11 mouse cellular contexts compared by ENCODE assay signal in genomic region chr4:133669652-133670210, GRCm38 (mm10). TPM values are rescaled to one million over a fixed set of nuclear protein-coding genes. Genes with fewer than 3 reads are reported as not detected.
DNase-seq lines count a peak whose midpoint lies in the region; ATAC-seq and TF ChIP-seq lines count a peak whose summit lies in the region.
"Had no signal": no experiment of that assay in that cellular context is flagged by ENCODE, and none has a peak within 500 bp of the region (broad histone marks: within the 10 kb centered on the region; RNA-seq: fewer than 3 reads in every experiment).

No protein-coding gene starts in this region.

- TF ChIP-seq RAD21 in CH12.LX (IDR thresholded peaks at IDR 0.05; ENCODE audit: low read depth, low read length) = peak; percentile 35

- no peak for TF ChIP-seq POLR2A in CH12.LX (IDR thresholded peaks at IDR 0.05; ENCODE audit: low read depth, low read length)

- peaks cover 28% of the 10 kb centered on the region for H3K4me1 ChIP-seq in hindbrain, embryonic 14.5 days (replicated peaks; ENCODE audit: control insufficient read depth, insufficient read depth, low read length)
- peaks cover 60% of the 10 kb centered on the region for H3K4me1 ChIP-seq in hindbrain, embryonic 10.5 days (replicated peaks)
- H3K4me1 ChIP-seq in CH12.LX (ENCODE audit: control insufficient read depth in 1 of 2, insufficient read depth in 2 of 2) = peaks cover 18 to 67% of the 10 kb centered on the region in 2 experiments

- WGBS in hindbrain, embryonic 14.5 days = 72% methylated on average over 6 of the region's 6 CpGs
- WGBS in hindbrain, embryonic 10.5 days = 71% methylated on average over 6 of the region's 6 CpGs

- 0 out of 2 replicates have a peak overlapping the region, but pooled peaks have one; percentile 70 for H3K4me2 ChIP-seq in hindbrain, embryonic 14.5 days (replicated peaks)
- no peak overlapping the region for H3K4me2 ChIP-seq in CH12.LX (ENCODE audit: insufficient read depth, low read depth, poor library complexity, severe bottlenecking)

- no peaks in the 10 kb centered on the region for H3K27me3 ChIP-seq in hindbrain, embryonic 14.5 days (ENCODE audit: control insufficient read depth, insufficient read depth, low read length)
- no peaks in the 10 kb centered on the region for H3K27me3 ChIP-seq in hindbrain, embryonic 10.5 days (ENCODE audit: insufficient read depth, poor library complexity, severe bottlenecking)
- no peaks in the 10 kb centered on the region for H3K27me3 ChIP-seq in CH12.LX (replicated peaks)
- H3K27me3 ChIP-seq: intestine, embryonic 15.5 days; limb, embryonic 12.5 days had no signal

- peak in 1 of 2 experiments; percentile 47; a peak in 2 of 4 replicates for TF ChIP-seq CTCF in CH12.LX (conservative IDR thresholded peaks at IDR 0.05 in 1 of 2, IDR thresholded peaks at IDR 0.05 in 1 of 2; ENCODE audit: low read depth in 2 of 2, low read length in 2 of 2)

- H3K36me3 ChIP-seq in hindbrain, embryonic 14.5 days (replicated peaks; ENCODE audit: control insufficient read depth, insufficient read depth) = peaks cover 5% of the 10 kb centered on the region; the same call in 1 of the 2 replicates
- peaks cover 32% of the 10 kb centered on the region for H3K36me3 ChIP-seq in hindbrain, embryonic 10.5 days
- H3K36me3 ChIP-seq in CH12.LX (replicated peaks in 1 of 2; ENCODE audit: control insufficient read depth in 1 of 2, insufficient read depth in 1 of 2, low read length in 1 of 2) = peaks cover 3 to 20% of the 10 kb centered on the region in 2 experiments

- no peak for TF ChIP-seq EP300 in CH12.LX (IDR thresholded peaks at IDR 0.05; ENCODE audit: low read length)

- DNase-seq in hindbrain, embryonic 14.5 days (ENCODE audit: low spot score) = peak; percentile 52
- DNase-seq in hindbrain, embryonic 10.5 days (ENCODE audit: low spot score) = no peak
- DNase-seq in CH12.LX (ENCODE audit: extremely low read depth) (no peak), MN1 (ENCODE audit: low spot score) (peak; percentile 61)
- DNase-seq in kidney, postnatal 14 days = peak; percentile 54
- DNase-seq in embryo, embryonic 10 days (ENCODE audit: low spot score) = no peak
- DNase-seq in ovary, postnatal 36 days (ENCODE audit: low spot score) = no peak
- DNase-seq: right cerebral cortex, adult 18-20 months; thymus, postnatal 36 days had no signal

- H3K79me2 ChIP-seq in CH12.LX (replicated peaks; ENCODE audit: control insufficient read depth, extremely low read depth, insufficient read depth, poor library complexity, severe bottlenecking) = no peaks in the 10 kb centered on the region

- H3K27ac ChIP-seq in hindbrain, embryonic 14.5 days = no peak overlapping the region
- no peak overlapping the region for H3K27ac ChIP-seq in hindbrain, embryonic 10.5 days
- no peak overlapping the region for H3K27ac ChIP-seq in CH12.LX (ENCODE audit: insufficient read depth, low read depth)
- H3K27ac ChIP-seq: intestine, embryonic 15.5 days; limb, embryonic 12.5 days had no signal

- H3K9me3 ChIP-seq in hindbrain, embryonic 14.5 days (ENCODE audit: control insufficient read depth, low read length) = no peaks in the 10 kb centered on the region
- H3K9me3 ChIP-seq in hindbrain, embryonic 10.5 days = no peaks in the 10 kb centered on the region
- H3K9me3 ChIP-seq in CH12.LX (replicated peaks; ENCODE audit: low read length) = no peaks in the 10 kb centered on the region
- H3K9me3 ChIP-seq: intestine, embryonic 15.5 days; limb, embryonic 12.5 days had no signal

- no peak for ATAC-seq in hindbrain, embryonic 14.5 days (ENCODE audit: low FRiP score)
- ATAC-seq: intestine, embryonic 15.5 days had no signal

- dilution Hi-C loops in CH12.LX (cut with MboI; ENCODE audit: extremely low pct_ligation_motif_present, extremely low pct_unique_long_range_greater_than_20kb, low sequenced_read_pairs) = no loop called here

- H3K9ac ChIP-seq in hindbrain, embryonic 14.5 days = peak overlapping the region; percentile 32; the same call in 1 of the 2 replicates
- H3K9ac ChIP-seq in CH12.LX (ENCODE audit: insufficient read depth, low read depth) = no peak overlapping the region
- H3K9ac ChIP-seq: intestine, embryonic 15.5 days had no signal

- H3K4me3 ChIP-seq in hindbrain, embryonic 14.5 days (replicated peaks; ENCODE audit: low read length) = no peak overlapping the region
- H3K4me3 ChIP-seq in hindbrain, embryonic 10.5 days = no peak overlapping the region
- no peak overlapping the region for H3K4me3 ChIP-seq in CH12.LX (replicated peaks in 1 of 3; ENCODE audit: low read depth in 2 of 3, low read length in 2 of 3, poor library complexity in 1 of 3)
- H3K4me3 ChIP-seq: intestine, embryonic 15.5 days had no signal

- in situ Hi-C loops in CH12.LX (cut with MboI; ENCODE audit: low pct_ligation_motif_present, low pct_unique_long_range_greater_than_20kb, low sequenced_read_pairs) = loop anchor here (10.0 kb wide), 1 partner anchor 85 kb away; the partner anchor contains the start of gene Arid1a

TF ChIP-seq in CH12.LX, 34 proteins besides CTCF, POLR2A, EP300 and RAD21:
- peak; percentile 19; the same call in 1 of the 2 replicates for TF ChIP-seq SMC3 (IDR thresholded peaks at IDR 0.05; ENCODE audit: low read depth, low read length)
- TF ChIP-seq ZC3H11A (IDR thresholded peaks at IDR 0.05; ENCODE audit: low read depth, low read length) = no peak

RNA-seq across cellular contexts. Expression of gene Pigv, which starts 2.7 kb away (rescaled TPM):
- polyA plus RNA-seq in hindbrain, embryonic 14.5 days (2014; fragmentation: Nextera tagmentation; extraction: Ambion mirVana) = 9.9 and 10.1 TPM in 2 replicates
- 14.5 and 16.8 TPM in 2 replicates for polyA plus RNA-seq in hindbrain, embryonic 10.5 days (2016; fragmentation: Nextera tagmentation; extraction: Ambion mirVana)
- total RNA-seq in CH12.LX (2012; rRNA removed) = 3.7 and 4.3 TPM in 2 replicates
- total RNA-seq in CH12.LX (2014; rRNA removed) = 3.6 and 5.0 TPM in 2 replicates
- 2.9 and 4.0 TPM in 2 replicates for polyA plus RNA-seq in CH12.LX (2012; ENCODE audit: insufficient read length, low read depth)

RNA-seq across cellular contexts. Expression of gene Zdhhc18, which starts 19.8 kb away (rescaled TPM):
- polyA plus RNA-seq in hindbrain, embryonic 14.5 days (2014; fragmentation: Nextera tagmentation; extraction: Ambion mirVana) = 3.0 and 3.9 TPM in 2 replicates
- polyA plus RNA-seq in hindbrain, embryonic 10.5 days (2016; fragmentation: Nextera tagmentation; extraction: Ambion mirVana) = 1.9 and 3.1 TPM in 2 replicates
- total RNA-seq in CH12.LX (2012; rRNA removed) (20.1 and 24.3 TPM in 2 replicates), CH12.LX (2014; rRNA removed) (13.7 and 15.9 TPM in 2 replicates)
- polyA plus RNA-seq in CH12.LX (2012; ENCODE audit: insufficient read length, low read depth) = 31.0 and 31.8 TPM in 2 replicates

Comparison
In these comparisons a context has a peak if more than half of its experiments do, and no peak if none do; other contexts are left out.
1. DNase-seq: peak in hindbrain, embryonic 14.5 days (single experiment), MN1 (single experiment) and kidney, postnatal 14 days (single experiment); none in hindbrain, embryonic 10.5 days (single experiment), CH12.LX (single experiment), embryo, embryonic 10 days (single experiment) and ovary, postnatal 36 days (single experiment).